Mouse (Mus musculus) liver, embryonic 13.5 days (tissue): Measurements from ENCODE around the gene Gata3. TPM values are rescaled to one million over a fixed set of nuclear protein-coding genes. Genes with fewer than 3 reads are reported as not detected.

Experiments used
- polyA plus RNA-seq: library from polyadenylated mRNA; unstranded; fragments of >200 nt; fragmentation: Nextera tagmentation; extraction: Ambion mirVana; gene quantifications from 2 replicates; pipeline ENCODE4 v1.2.1, GENCODE M21; 2015

Gene Gata3
- polyA plus RNA-seq, 1 experiment from 2014 or later: 1.5 TPM

Other genes with a start within 250 kb of the Gata3 start
- gene 4930412O13Rik, start 8.8 kb downstream of the Gata3 start, polyA plus RNA-seq: not detected in 2 replicates
- gene 9230102O04Rik, start 494 bp downstream of the Gata3 start, polyA plus RNA-seq: not detected in 2 replicates
- 8.0 and 9.4 TPM in 2 replicates for gene Taf3, start 158.6 kb upstream of the Gata3 start, polyA plus RNA-seq
- 409 and 441 TPM in 2 replicates for gene Atp5c1, start 190.5 kb upstream of the Gata3 start, polyA plus RNA-seq
- 19.6 and 22.1 TPM in 2 replicates for gene Kin, start 190.6 kb upstream of the Gata3 start, polyA plus RNA-seq
- gene Itih2, start 241.4 kb upstream of the Gata3 start, polyA plus RNA-seq: 224 and 305 TPM in 2 replicates